Mouse (Mus musculus): ENCODE results near the gene 1700019A02Rik. TPM values are rescaled to one million over a fixed set of nuclear protein-coding genes. Genes with fewer than 3 reads are reported as not detected.

Gene 1700019A02Rik
- total and polyA plus RNA-seq, 3 experiments, result not detected

DNA sequence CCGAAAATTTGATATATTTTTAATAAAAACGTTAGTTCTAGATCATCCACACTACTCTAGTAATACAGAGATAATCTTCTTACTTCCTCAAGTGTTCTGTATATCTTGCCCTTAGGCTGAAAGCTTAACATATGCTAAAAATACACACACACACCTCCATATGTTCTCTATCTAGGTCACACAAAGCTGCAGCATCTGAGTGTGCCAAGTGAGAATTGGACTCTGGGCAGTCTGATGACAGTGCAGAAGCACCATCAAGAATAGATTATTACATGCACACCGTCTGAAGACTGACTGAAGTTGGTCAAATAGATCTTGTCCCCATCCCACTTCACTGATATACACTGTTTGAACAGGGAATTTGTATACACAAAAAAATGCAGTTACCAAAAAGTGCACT lies 38.2 kb upstream of the 1700019A02Rik start (continued):
- TF ChIP-seq JUND (IDR thresholded peaks at IDR 0.05; ENCODE audit: low read depth, low read length), result no peak
- no peak for TF ChIP-seq RAD21 (IDR thresholded peaks at IDR 0.05; ENCODE audit: low read depth, low read length)
- no peak for TF ChIP-seq TBP (IDR thresholded peaks at IDR 0.05; ENCODE audit: low read depth, low read length)

DNA sequence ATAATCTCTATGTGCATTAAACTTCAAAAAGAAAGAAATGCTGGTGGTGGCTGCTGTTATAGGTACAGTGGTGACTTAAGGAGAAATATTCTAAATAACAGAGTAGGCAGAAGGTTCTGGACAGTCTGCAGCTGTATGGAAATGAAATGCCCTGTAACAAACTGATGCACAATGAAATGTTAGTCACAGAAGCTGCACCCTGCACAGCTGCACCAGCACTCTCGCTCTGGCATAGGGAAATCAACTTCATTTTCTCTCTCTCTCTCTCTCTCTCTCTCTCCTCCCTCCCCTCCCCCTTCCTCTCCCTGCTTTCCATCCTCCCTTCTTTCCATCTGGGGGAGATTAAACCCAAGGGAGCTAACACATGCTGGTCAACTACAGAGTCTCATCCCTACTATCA lies 37.3 kb upstream of the 1700019A02Rik start:
- Histone ChIP-seq H3K4me1 (ENCODE audit: control insufficient read depth in 1 of 2, insufficient read depth in 2 of 2, low read length in 2 of 2) (peaks cover 5 to 6% of the 10 kb centered on the region in 2 experiments; a peak in 1 of 4 replicates), H3K27ac (ENCODE audit: control insufficient read depth, low read depth, low read length) (no peak overlapping the region), H3K36me3 (ENCODE audit: control insufficient read depth in 1 of 2, insufficient read depth in 2 of 2, low read length in 2 of 2) (peaks cover 0 to 6% of the 10 kb centered on the region in 2 experiments; a peak in 3 of 4 replicates), H3K4me3 (ENCODE audit: control insufficient read depth in 1 of 2, insufficient read depth in 1 of 2, low read depth in 2 of 2, low read length in 2 of 2) (no peak overlapping the region), H3K9ac (ENCODE audit: control insufficient read depth, low read depth, low read length, poor library complexity, severe bottlenecking) (no peak overlapping the region), H3K27me3 (ENCODE audit: control insufficient read depth in 1 of 2, insufficient read depth in 2 of 2, low read length in 2 of 2) (no peaks in the 10 kb centered on the region), H3K9me3 (replicated peaks; ENCODE audit: insufficient read depth, low read length) (no peaks in the 10 kb centered on the region), H3K79me2 (ENCODE audit: control insufficient read depth, insufficient read depth, low read length, poor library complexity) (no peaks in the 10 kb centered on the region)
- no peak for DNase-seq (ENCODE audit: low read depth, low spot score)
- no peak for TF ChIP-seq POLR2AphosphoS5 (IDR thresholded peaks at IDR 0.05; ENCODE audit: borderline replicate concordance, low read depth, low read length)
- no peak for TF ChIP-seq TCF12 (IDR thresholded peaks at IDR 0.05; ENCODE audit: low read depth, low read length)
- TF ChIP-seq MYC (IDR thresholded peaks at IDR 0.05; ENCODE audit: low read depth, low read length), result no peak
- no peak for TF ChIP-seq BHLHE40 (IDR thresholded peaks at IDR 0.05; ENCODE audit: borderline replicate concordance, low read depth, low read length)
- TF ChIP-seq NELFE (IDR thresholded peaks at IDR 0.05; ENCODE audit: low read depth, low read length), result no peak
- no peak for TF ChIP-seq EP300 (IDR thresholded peaks at IDR 0.05; ENCODE audit: low read depth in 1 of 2, low read length in 2 of 2)
- no peak for TF ChIP-seq MAFK (IDR thresholded peaks at IDR 0.05; ENCODE audit: borderline replicate concordance, low read depth, low read length)
- no peak for TF ChIP-seq HCFC1 (IDR thresholded peaks at IDR 0.05; ENCODE audit: low read depth, low read length)
- no peak for TF ChIP-seq ZMIZ1 (IDR thresholded peaks at IDR 0.05; ENCODE audit: low read depth, low read length)

DNA sequence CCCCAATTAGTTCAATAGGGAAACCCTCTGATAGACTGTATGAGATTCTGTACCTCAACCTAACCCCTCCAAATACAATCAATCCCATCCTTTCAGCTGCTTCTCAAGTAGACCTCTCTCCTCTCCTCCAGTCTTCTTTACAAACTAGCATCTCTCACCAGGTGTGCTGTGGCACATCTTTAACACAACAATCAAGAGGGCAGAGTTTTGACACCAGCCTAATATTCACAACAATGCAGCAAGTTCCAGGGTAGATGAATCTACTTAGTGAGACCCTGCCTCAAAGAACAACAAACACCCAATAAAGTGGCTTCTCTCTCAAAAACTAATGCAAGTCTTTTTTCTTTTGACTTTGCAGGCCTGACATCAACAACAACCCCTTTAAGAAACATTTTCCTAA lies 22.7 kb upstream of the 1700019A02Rik start:
- TF ChIP-seq SMC3 (IDR thresholded peaks at IDR 0.05; ENCODE audit: low read depth, low read length) (no peak), USF1 (IDR thresholded peaks at IDR 0.05; ENCODE audit: low read depth, low read length) (no peak), MYC (IDR thresholded peaks at IDR 0.05; ENCODE audit: low read depth, low read length) (no peak), RCOR1 (IDR thresholded peaks at IDR 0.05; ENCODE audit: low read depth, low read length) (no peak), USF2 (IDR thresholded peaks at IDR 0.05; ENCODE audit: borderline replicate concordance in 1 of 2, insufficient read depth in 1 of 2, low read depth in 1 of 2, low read length in 2 of 2) (no peak), MYB (IDR thresholded peaks at IDR 0.05; ENCODE audit: low read depth, low read length) (no peak), POLR2AphosphoS5 (IDR thresholded peaks at IDR 0.05; ENCODE audit: borderline replicate concordance, low read depth, low read length) (no peak), MAFK (IDR thresholded peaks at IDR 0.05; ENCODE audit: borderline replicate concordance, low read depth, low read length) (no peak), GATA1 (IDR thresholded peaks at IDR 0.05; ENCODE audit: low read depth, low read length) (no peak), CHD1 (IDR thresholded peaks at IDR 0.05; ENCODE audit: low read depth, low read length) (no peak), GABPA (IDR thresholded peaks at IDR 0.05; ENCODE audit: low read depth, low read length) (no peak), NELFE (IDR thresholded peaks at IDR 0.05; ENCODE audit: low read depth, low read length) (no peak), MEF2A (IDR thresholded peaks at IDR 0.05; ENCODE audit: extremely low read depth, insufficient replicate concordance, low read depth, low read length, poor library complexity, severe bottlenecking) (no peak)
- no peaks in the 10 kb centered on the region for H3K9me3 ChIP-seq (replicated peaks; ENCODE audit: insufficient read depth, low read length)
- no peak for DNase-seq (ENCODE audit: low read depth, low spot score)
- no peaks in the 10 kb centered on the region for H3K4me1 ChIP-seq (ENCODE audit: control insufficient read depth in 1 of 2, insufficient read depth in 2 of 2, low read length in 2 of 2)
- H3K27ac ChIP-seq (ENCODE audit: control insufficient read depth, low read depth, low read length), result no peak overlapping the region
- no peak overlapping the region for H3K4me3 ChIP-seq (ENCODE audit: control insufficient read depth in 1 of 2, insufficient read depth in 1 of 2, low read depth in 2 of 2, low read length in 2 of 2)
- no peaks in the 10 kb centered on the region for H3K27me3 ChIP-seq (ENCODE audit: control insufficient read depth in 1 of 2, insufficient read depth in 2 of 2, low read length in 2 of 2)
- 0 out of 4 replicates have a peak, but pooled peaks cover 0 to 4% of the 10 kb centered on the region in 2 experiments for H3K36me3 ChIP-seq (ENCODE audit: control insufficient read depth in 1 of 2, insufficient read depth in 2 of 2, low read length in 2 of 2)
- no peak overlapping the region for H3K9ac ChIP-seq (ENCODE audit: control insufficient read depth, low read depth, low read length, poor library complexity, severe bottlenecking)
- no peaks in the 10 kb centered on the region for H3K79me2 ChIP-seq (ENCODE audit: control insufficient read depth, insufficient read depth, low read length, poor library complexity)
